Mouse (Mus musculus) ES-Bruce4 (cell line): ENCODE data around the gene Hibadh.

Source experiments
- CTCF ChIP-seq: IDR thresholded peaks from one replicate; pipeline ENCODE4 v1.8.1; 2011; ENCODE audit warnings: low read depth, low read length
- EP300 ChIP-seq: IDR thresholded peaks from 2 replicates; pipeline ENCODE4 v1.6.1; 2011; ENCODE audit warnings: low read depth, low read length; ENCODE audit not compliant: insufficient read depth
- POLR2A ChIP-seq: IDR thresholded peaks from one replicate; pipeline ENCODE4 v1.8.1; 2011; ENCODE audit warnings: low read length; ENCODE audit not compliant: insufficient read depth

DNA sequence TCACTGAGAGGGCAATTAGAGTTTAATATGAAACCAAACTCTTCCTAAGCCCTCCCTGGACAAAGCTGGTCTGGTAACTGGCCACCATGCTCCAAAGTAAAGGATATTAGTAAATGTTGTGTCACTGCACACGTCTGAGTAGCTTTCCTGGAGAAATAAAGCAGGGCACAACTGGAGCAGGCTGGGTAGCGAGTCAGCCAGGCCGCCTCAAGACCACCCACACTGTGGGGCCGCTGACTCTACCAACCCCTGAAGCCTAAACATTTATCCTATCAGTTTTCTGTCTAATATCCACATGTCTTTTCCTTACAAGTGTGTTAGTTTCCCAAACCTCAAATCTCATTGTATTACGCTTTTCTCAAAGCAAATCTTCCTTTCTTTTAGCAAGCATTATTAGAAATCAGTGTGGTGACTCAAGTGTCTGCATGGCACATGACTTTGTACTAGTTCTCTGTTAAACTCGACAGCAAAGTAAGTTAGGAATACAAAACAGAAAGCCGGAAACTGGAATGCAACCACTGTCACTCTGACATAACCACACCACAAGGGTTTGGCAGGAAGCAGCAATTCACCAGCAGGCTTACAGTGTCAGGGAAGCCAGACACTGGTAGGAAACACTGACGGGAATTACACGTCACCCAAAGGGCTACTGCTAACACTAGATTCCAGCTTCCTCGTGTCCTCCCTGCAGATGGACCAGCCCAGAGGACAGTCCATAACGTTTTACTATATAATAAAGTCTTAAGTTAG lies 18.3 kb downstream of the Hibadh start:
- TF ChIP-seq CTCF (no peak), POLR2A (no peak), EP300 (no peak)
